Mouse (Mus musculus) liver, embryonic 12.5 days (tissue): Measurements from ENCODE around the gene Rnf114. TPM values are rescaled to one million over a fixed set of nuclear protein-coding genes. Genes with fewer than 3 reads are reported as not detected.

ENCODE experiments used
- ATAC-seq: fragments of 200-750 bp; cut with Nextera tagmentation; 2 replicates; pipeline ENCODE4 v1.8.0; 2017; ENCODE audit warnings: moderate number of reproducible peaks, mild to moderate bottlenecking, moderate library complexity
- H3K27ac ChIP-seq: fragments of 300-500 bp; sonication (generic); 2 replicates; pipeline ENCODE4 v1.5.1; 2016; ENCODE audit warnings: mild to moderate bottlenecking
- H3K27me3 ChIP-seq: fragments of 300-500 bp; sonication (generic); replicated peaks from 2 replicates; pipeline ENCODE4 v1.6.1; 2016; ENCODE audit warnings: mild to moderate bottlenecking, moderate library complexity
- H3K36me3 ChIP-seq: fragments of 300-500 bp; sonication (generic); 2 replicates; pipeline ENCODE4 v1.6.1; 2016; ENCODE audit warnings: mild to moderate bottlenecking, moderate library complexity
- H3K4me1 ChIP-seq: fragments of 300-500 bp; sonication (generic); 2 replicates; pipeline ENCODE4 v1.6.1; 2016
- H3K4me2 ChIP-seq: fragments of 300-500 bp; sonication (generic); 2 replicates; pipeline ENCODE4 v1.6.1; 2016; ENCODE audit warnings: mild to moderate bottlenecking, moderate library complexity
- H3K4me3 ChIP-seq: fragments of 300-500 bp; sonication (generic); 2 replicates; pipeline ENCODE4 v1.5.1; 2016; ENCODE audit warnings: mild to moderate bottlenecking, moderate library complexity
- H3K9ac ChIP-seq: fragments of 300-500 bp; sonication (generic); 2 replicates; pipeline ENCODE4 v1.6.1; 2016; ENCODE audit warnings: mild to moderate bottlenecking, moderate library complexity
- H3K9me3 ChIP-seq: fragments of 300-500 bp; sonication (generic); replicated peaks from 2 replicates; pipeline ENCODE4 v1.6.1; 2016; ENCODE audit warnings: mild to moderate bottlenecking, moderate library complexity
- WGBS: fragments of 180-500 bp; shearing (Covaris S2); methylation state at CpG from one replicate; pipeline ENCODE4 v1.1.7; 2016; ENCODE audit not compliant: insufficient replicate concordance; 5-methylcytosine and 5-hydroxymethylcytosine counted together
- polyA plus RNA-seq: library from polyadenylated mRNA; unstranded; fragments of >200 nt; fragmentation: Nextera tagmentation; extraction: Ambion mirVana; gene quantifications from 2 replicates; pipeline ENCODE4 v1.2.1, GENCODE M21; 2016

Rnf114 gene
- polyA plus RNA-seq, 1 experiment from 2014 or later: 37.6 TPM

- H3K4me2 ChIP-seq: no peak overlapping the region
- H3K27me3 ChIP-seq: peaks cover 58% of the 10 kb centered on the region
- H3K9ac ChIP-seq: no peak overlapping the region
- no peaks in the 10 kb centered on the region for H3K36me3 ChIP-seq
- ATAC-seq: no peak
- no peak overlapping the region for H3K27ac ChIP-seq
- WGBS: 47% methylated on average over 11 of the region's 12 CpGs
- no peak overlapping the region for H3K4me3 ChIP-seq
- H3K4me1 ChIP-seq: peaks cover 27% of the 10 kb centered on the region
- H3K9me3 ChIP-seq: no peaks in the 10 kb centered on the region
Measured at GRCm38 (mm10) chr2:167563703-167564102, 71.3 kb downstream of the Rnf114 start.

GRCm38 (mm10) chr2:167564551-167565311 lies 72.3 kb downstream of the Rnf114 start:
- peak overlapping the region; percentile 60 for H3K27ac ChIP-seq

GRCm38 (mm10) chr2:167565312-167565656 lies 72.8 kb downstream of the Rnf114 start:
- Histone ChIP-seq H3K9me3 (no peaks in the 10 kb centered on the region), H3K4me3 (peak overlapping the region; percentile 17; the same call in 1 of the 2 replicates), H3K4me2 (no peak overlapping the region), H3K27ac (peak overlapping the region; percentile 76), H3K9ac (no peak overlapping the region), H3K4me1 (peaks cover 22% of the 10 kb centered on the region; the same call in 1 of the 2 replicates), H3K27me3 (peaks cover 42% of the 10 kb centered on the region), H3K36me3 (no peaks in the 10 kb centered on the region)
- WGBS: 51% methylated on average over 3 of the region's 3 CpGs
- ATAC-seq: peak; percentile 43

More at GRCm38 (mm10) chr2:167564551-167565311, 72.3 kb downstream of the Rnf114 start:
- ATAC-seq: peak; percentile 75
- Histone ChIP-seq H3K4me1 (peaks cover 22% of the 10 kb centered on the region), H3K9ac (no peak overlapping the region), H3K36me3 (no peaks in the 10 kb centered on the region), H3K27me3 (peaks cover 48% of the 10 kb centered on the region), H3K4me3 (no peak overlapping the region), H3K4me2 (no peak overlapping the region), H3K9me3 (no peaks in the 10 kb centered on the region)
- 66% methylated on average over 13 of the region's 13 CpGs for WGBS

GRCm38 (mm10) chr2:167565682-167566081 lies 73.2 kb downstream of the Rnf114 start:
- Histone ChIP-seq H3K9me3 (no peaks in the 10 kb centered on the region), H3K4me2 (peak overlapping the region; percentile 35), H3K27ac (peak overlapping the region; percentile 76), H3K36me3 (no peaks in the 10 kb centered on the region), H3K9ac (peak overlapping the region; percentile 27), H3K4me3 (peak overlapping the region; percentile 17; the same call in 1 of the 2 replicates), H3K27me3 (peaks cover 38% of the 10 kb centered on the region), H3K4me1 (peaks cover 22% of the 10 kb centered on the region; the same call in 1 of the 2 replicates)
- peak; percentile 12; the same call in 1 of the 2 replicates for ATAC-seq
- WGBS: 27% methylated on average over 19 of the region's 19 CpGs

Other genes with a start within 250 kb of the Rnf114 start
- gene B4galt5, start 143.5 kb upstream of the Rnf114 start, polyA plus RNA-seq: 8.1 and 9.9 TPM in 2 replicates
- 17.4 and 18.8 TPM in 2 replicates for gene Slc9a8, start 70.9 kb upstream of the Rnf114 start, polyA plus RNA-seq
- gene Spata2, start 242 bp downstream of the Rnf114 start, polyA plus RNA-seq: 11.0 TPM in 2 replicates
- 4.9 and 5.0 TPM in 2 replicates for gene Snai1, start 45.5 kb downstream of the Rnf114 start, polyA plus RNA-seq
- gene Ube2v1, start 139.4 kb downstream of the Rnf114 start, polyA plus RNA-seq: 256 and 259 TPM in 2 replicates
- 1.8 and 4.8 TPM in 2 replicates for gene Gm20431, start 168.9 kb downstream of the Rnf114 start, polyA plus RNA-seq
- 21.8 and 23.4 TPM in 2 replicates for gene Cebpb, start 196.3 kb downstream of the Rnf114 start, polyA plus RNA-seq
- 27.3 and 30.4 TPM in 2 replicates for gene Tmem189, start 197.2 kb downstream of the Rnf114 start, polyA plus RNA-seq